Mouse (Mus musculus): Measurements from ENCODE around the gene Rabggta.

Rabggta gene

GRCm38 (mm10) chr14:55721076-55721475 is 987 bp downstream of the Rabggta start:
- DNase-seq (ENCODE audit: low read depth, low spot score): no peak
- H3K27me3 ChIP-seq (ENCODE audit: control insufficient read depth, insufficient read depth, low read length, poor library complexity, severe bottlenecking): no peaks in the 10 kb centered on the region
- peaks cover 25% of the 10 kb centered on the region for H3K36me3 ChIP-seq (ENCODE audit: control insufficient read depth, insufficient read depth, low read length, poor library complexity, severe bottlenecking)

- Histone ChIP-seq H3K27me3 (ENCODE audit: control insufficient read depth, insufficient read depth, low read length, poor library complexity, severe bottlenecking) (no peaks in the 10 kb centered on the region), H3K36me3 (ENCODE audit: control insufficient read depth, insufficient read depth, low read length, poor library complexity, severe bottlenecking) (peaks cover 25% of the 10 kb centered on the region)
- DNase-seq (ENCODE audit: low read depth, low spot score): no peak
These were observed 1.4 kb downstream of the Rabggta start for GRCm38 (mm10) chr14:55720666-55721065.

GRCm38 (mm10) chr14:55719737-55720136 is 2.3 kb downstream of the Rabggta start:
- Histone ChIP-seq H3K36me3 (ENCODE audit: control insufficient read depth, insufficient read depth, low read length, poor library complexity, severe bottlenecking) (peaks cover 25% of the 10 kb centered on the region), H3K27me3 (ENCODE audit: control insufficient read depth, insufficient read depth, low read length, poor library complexity, severe bottlenecking) (no peaks in the 10 kb centered on the region)
- DNase-seq (ENCODE audit: low read depth, low spot score): no peak

- DNase-seq (ENCODE audit: low read depth, low spot score): no peak
These were observed 5.2 kb downstream of the Rabggta start for GRCm38 (mm10) chr14:55716884-55717283.

GRCm38 (mm10) chr14:55716271-55716670 is 5.8 kb downstream of the Rabggta start:
- DNase-seq (ENCODE audit: low read depth, low spot score): no peak
- Histone ChIP-seq H3K36me3 (ENCODE audit: control insufficient read depth, insufficient read depth, low read length, poor library complexity, severe bottlenecking) (peaks cover 25% of the 10 kb centered on the region), H3K27me3 (ENCODE audit: control insufficient read depth, insufficient read depth, low read length, poor library complexity, severe bottlenecking) (no peaks in the 10 kb centered on the region; the same call in 1 of the 2 replicates)

More at GRCm38 (mm10) chr14:55716884-55717283, 5.2 kb downstream of the Rabggta start:
- Histone ChIP-seq H3K36me3 (ENCODE audit: control insufficient read depth, insufficient read depth, low read length, poor library complexity, severe bottlenecking) (peaks cover 25% of the 10 kb centered on the region), H3K27me3 (ENCODE audit: control insufficient read depth, insufficient read depth, low read length, poor library complexity, severe bottlenecking) (no peaks in the 10 kb centered on the region; the same call in 1 of the 2 replicates)

- Histone ChIP-seq H3K27me3 (ENCODE audit: control insufficient read depth, insufficient read depth, low read length, poor library complexity, severe bottlenecking) (no peaks in the 10 kb centered on the region; the same call in 1 of the 2 replicates), H3K36me3 (ENCODE audit: control insufficient read depth, insufficient read depth, low read length, poor library complexity, severe bottlenecking) (peaks cover 23% of the 10 kb centered on the region)
- DNase-seq (ENCODE audit: low read depth, low spot score): no peak
These were observed 7.2 kb downstream of the Rabggta start for GRCm38 (mm10) chr14:55714893-55715292.

GRCm38 (mm10) chr14:55713729-55714122 is 8.3 kb downstream of the Rabggta start, which contains the start of gene Tgm1:
Gene Tgm1 (minus strand): TSS chr14:55713926.
- Histone ChIP-seq H3K27me3 (ENCODE audit: control insufficient read depth, insufficient read depth, low read length, poor library complexity, severe bottlenecking) (no peaks in the 10 kb centered on the region; the same call in 1 of the 2 replicates), H3K36me3 (ENCODE audit: control insufficient read depth, insufficient read depth, low read length, poor library complexity, severe bottlenecking) (peaks cover 14% of the 10 kb centered on the region)
- DNase-seq (ENCODE audit: low read depth, low spot score): no peak

GRCm38 (mm10) chr14:55713007-55713728 is 8.9 kb downstream of the Rabggta start:
- DNase-seq (ENCODE audit: low read depth, low spot score): no peak
- H3K27me3 ChIP-seq (ENCODE audit: control insufficient read depth, insufficient read depth, low read length, poor library complexity, severe bottlenecking): no peaks in the 10 kb centered on the region; the same call in 1 of the 2 replicates
- H3K36me3 ChIP-seq (ENCODE audit: control insufficient read depth, insufficient read depth, low read length, poor library complexity, severe bottlenecking): peaks cover 8% of the 10 kb centered on the region

- DNase-seq (ENCODE audit: low read depth, low spot score): no peak
- Histone ChIP-seq H3K27me3 (ENCODE audit: control insufficient read depth, insufficient read depth, low read length, poor library complexity, severe bottlenecking) (no peaks in the 10 kb centered on the region; the same call in 1 of the 2 replicates), H3K36me3 (ENCODE audit: control insufficient read depth, insufficient read depth, low read length, poor library complexity, severe bottlenecking) (peaks cover 1% of the 10 kb centered on the region; the same call in 1 of the 2 replicates)
These were observed 10.3 kb downstream of the Rabggta start for GRCm38 (mm10) chr14:55711786-55712185.

- no peak for DNase-seq (ENCODE audit: low read depth, low spot score)
- H3K27me3 ChIP-seq (ENCODE audit: control insufficient read depth, insufficient read depth, low read length, poor library complexity, severe bottlenecking): no peaks in the 10 kb centered on the region; the same call in 1 of the 2 replicates
These were observed 12.6 kb downstream of the Rabggta start for GRCm38 (mm10) chr14:55709509-55709908.

GRCm38 (mm10) chr14:55707397-55707796 is 14.7 kb downstream of the Rabggta start:
- H3K27me3 ChIP-seq (ENCODE audit: control insufficient read depth, insufficient read depth, low read length, poor library complexity, severe bottlenecking): no peaks in the 10 kb centered on the region
- DNase-seq (ENCODE audit: low read depth, low spot score): no peak

More at GRCm38 (mm10) chr14:55709509-55709908, 12.6 kb downstream of the Rabggta start:
- H3K36me3 ChIP-seq (ENCODE audit: control insufficient read depth, insufficient read depth, low read length, poor library complexity, severe bottlenecking): no peaks in the 10 kb centered on the region

GRCm38 (mm10) chr14:55706051-55706600 is 15.9 kb downstream of the Rabggta start:
- no peaks in the 10 kb centered on the region for H3K36me3 ChIP-seq (ENCODE audit: control insufficient read depth, insufficient read depth, low read length, poor library complexity, severe bottlenecking)
- no peak for DNase-seq (ENCODE audit: low read depth, low spot score)
- H3K27me3 ChIP-seq (ENCODE audit: control insufficient read depth, insufficient read depth, low read length, poor library complexity, severe bottlenecking): no peaks in the 10 kb centered on the region

More at GRCm38 (mm10) chr14:55707397-55707796, 14.7 kb downstream of the Rabggta start:
- no peaks in the 10 kb centered on the region for H3K36me3 ChIP-seq (ENCODE audit: control insufficient read depth, insufficient read depth, low read length, poor library complexity, severe bottlenecking)

GRCm38 (mm10) chr14:55702761-55703160 is 19.3 kb downstream of the Rabggta start:
- no peaks in the 10 kb centered on the region for H3K36me3 ChIP-seq (ENCODE audit: control insufficient read depth, insufficient read depth, low read length, poor library complexity, severe bottlenecking)
- no peak for DNase-seq (ENCODE audit: low read depth, low spot score)
- no peaks in the 10 kb centered on the region for H3K27me3 ChIP-seq (ENCODE audit: control insufficient read depth, insufficient read depth, low read length, poor library complexity, severe bottlenecking)

GRCm38 (mm10) chr14:55701131-55701530 is 20.9 kb downstream of the Rabggta start:
- Histone ChIP-seq H3K36me3 (ENCODE audit: control insufficient read depth, insufficient read depth, low read length, poor library complexity, severe bottlenecking) (no peaks in the 10 kb centered on the region), H3K27me3 (ENCODE audit: control insufficient read depth, insufficient read depth, low read length, poor library complexity, severe bottlenecking) (no peaks in the 10 kb centered on the region)
- DNase-seq (ENCODE audit: low read depth, low spot score): no peak

GRCm38 (mm10) chr14:55697226-55697625 is 24.8 kb downstream of the Rabggta start:
- peak; percentile 29 for DNase-seq (ENCODE audit: low read depth, low spot score)
- Histone ChIP-seq H3K36me3 (ENCODE audit: control insufficient read depth, insufficient read depth, low read length, poor library complexity, severe bottlenecking) (no peaks in the 10 kb centered on the region), H3K27me3 (ENCODE audit: control insufficient read depth, insufficient read depth, low read length, poor library complexity, severe bottlenecking) (no peaks in the 10 kb centered on the region)

Measured in splenic B cell, adult 2 months (primary cell).